Mouse (Mus musculus) layer of hippocampus, postnatal 14 days (tissue): ENCODE measurements at regions not wholly inside any gene's neighbourhood (a gene's known extent, or its start where the extent isn't known, plus 50 kb on each side); places are given as distances from the start of the nearest gene placed in this dataset.

Source experiments
- DNase-seq, 2 experiments: peaks; one replicate each; pipeline ENCODE4 v3.0.0; 2021 to 2022; ENCODE audit warnings: low spot score in 2 of 2, mixed read lengths in 1 of 2

- peak; percentile 18 to 33 for DNase-seq
These were observed 101.3 kb downstream of the Tmco5 start for GRCm38 (mm10) chr2:116979561-116980391.

- no peak for DNase-seq
These were observed 102.2 kb downstream of the Tmco5 start for GRCm38 (mm10) chr2:116980692-116981091.

GRCm38 (mm10) chr2:116983351-116983750 lies 104.9 kb downstream of the Tmco5 start:
- DNase-seq: no peak

GRCm38 (mm10) chr2:116983821-116984351 lies 105.4 kb downstream of the Tmco5 start:
- no peak for DNase-seq

GRCm38 (mm10) chr2:116984597-116984996 lies 106.1 kb downstream of the Tmco5 start:
- DNase-seq: no peak

- no peak for DNase-seq
These were observed 107.1 kb downstream of the Tmco5 start for GRCm38 (mm10) chr2:116985549-116985948.

- DNase-seq: no peak
These were observed 110.6 kb downstream of the Tmco5 start for GRCm38 (mm10) chr2:116988953-116989674.

- no peak for DNase-seq
These were observed 111.6 kb downstream of the Tmco5 start for GRCm38 (mm10) chr2:116990106-116990505.

GRCm38 (mm10) chr2:116991561-116992042 lies 113.1 kb downstream of the Tmco5 start:
- no peak for DNase-seq

GRCm38 (mm10) chr2:116993724-116994123 lies 115.2 kb downstream of the Tmco5 start:
- DNase-seq: no peak

GRCm38 (mm10) chr2:116996302-116996701 lies 117.8 kb downstream of the Tmco5 start:
- DNase-seq: no peak

- no peak for DNase-seq
These were observed 120.3 kb downstream of the Tmco5 start for GRCm38 (mm10) chr2:116998822-116999221.

GRCm38 (mm10) chr2:116999592-116999991 lies 121.1 kb downstream of the Tmco5 start:
- no peak for DNase-seq

GRCm38 (mm10) chr2:117003976-117004375 lies 117.2 kb upstream of the Spred1 start:
- no peak for DNase-seq

GRCm38 (mm10) chr2:117006846-117007245 lies 114.3 kb upstream of the Spred1 start:
- DNase-seq: no peak

GRCm38 (mm10) chr2:117008922-117009321 lies 112.3 kb upstream of the Spred1 start:
- DNase-seq: no peak

- DNase-seq: peak in 1 of 2 experiments; percentile 35
These were observed 111.2 kb upstream of the Spred1 start for GRCm38 (mm10) chr2:117010001-117010400.

GRCm38 (mm10) chr2:117010942-117011341 lies 110.2 kb upstream of the Spred1 start:
- DNase-seq: no peak

- peak; percentile 32 to 35 for DNase-seq
These were observed 103.1 kb upstream of the Spred1 start for GRCm38 (mm10) chr2:117017921-117018651.

GRCm38 (mm10) chr2:117018917-117019538 lies 102.1 kb upstream of the Spred1 start:
- DNase-seq: peak; percentile 23 to 35

- DNase-seq: no peak
These were observed 101.6 kb upstream of the Spred1 start for GRCm38 (mm10) chr2:117019552-117019951.
